Mouse (Mus musculus): Measurements from ENCODE around the gene Gm13769. TPM values are rescaled to one million over a fixed set of nuclear protein-coding genes. Genes with fewer than 3 reads are reported as not detected.
"Not testable (repeated sequence)": the region's sequence is repeated elsewhere in the genome, so short reads cannot be mapped to it uniquely, and the experiment has no call there.

Gene Gm13769
- polyA plus RNA-seq (2012; rRNA removed): not detected in 2 replicates

GRCm38 (mm10) chr2:90321900-90322299 is at the start of gene Gm13769:
Gene Gm13769, plus strand, starts transcription at chr2:90322200.
- not testable (repeated sequence) for H3K4me3 ChIP-seq (ENCODE audit: low read depth, low read length); H3K27me3 ChIP-seq (ENCODE audit: control insufficient read depth, insufficient read depth, low read length); H3K4me1 ChIP-seq (ENCODE audit: control insufficient read depth, insufficient read depth, insufficient read length, low read length); H3K27ac ChIP-seq (ENCODE audit: insufficient read depth, low read depth, low read length); H3K36me3 ChIP-seq (ENCODE audit: control insufficient read depth, insufficient read depth, low read length)
- no CpG with 5 or more reads among the region's 6 CpGs for WGBS

DNA sequence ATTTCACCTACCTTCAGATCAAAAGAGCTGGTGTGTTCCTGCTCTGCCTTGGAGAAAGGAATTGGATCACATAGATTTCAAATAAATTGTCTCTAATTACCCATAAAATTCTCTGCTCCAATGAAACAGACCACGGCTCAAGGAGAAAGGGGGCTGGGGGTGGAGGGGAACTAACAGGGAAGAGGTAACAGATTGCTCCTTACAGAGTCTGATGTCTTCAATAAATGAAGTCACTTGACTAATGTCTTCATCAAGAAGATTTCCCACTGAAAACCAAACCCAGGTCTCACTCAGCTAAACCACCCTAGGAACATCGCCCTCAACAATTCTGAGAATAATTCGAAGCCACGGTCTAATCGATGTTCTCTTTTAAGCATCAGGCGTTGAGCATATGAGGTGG is 29.3 kb upstream of the Gm13769 start, which contains the start of gene Olfr1272:
TSS of gene Olfr1272 (minus strand) at position 101 of the 400 bp plus-strand sequence.
- Histone ChIP-seq H3K27ac (ENCODE audit: insufficient read depth, low read depth, low read length) (no peak within 1 kb of the TSS), H3K4me3 (ENCODE audit: low read depth, low read length) (no peak within 1 kb of the TSS), H3K4me1 (ENCODE audit: control insufficient read depth, insufficient read depth, insufficient read length, low read length) (no peaks in the 10 kb centered on the region), H3K27me3 (ENCODE audit: control insufficient read depth, insufficient read depth, low read length) (no peaks in the 10 kb centered on the region), H3K36me3 (ENCODE audit: control insufficient read depth, insufficient read depth, low read length) (no peaks in the 10 kb centered on the region)
- TF ChIP-seq POLR2A (IDR thresholded peaks at IDR 0.05; ENCODE audit: low read depth, low read length) (no peak), CTCF (IDR thresholded peaks at IDR 0.05; ENCODE audit: extremely low read depth, insufficient read length, insufficient replicate concordance, low read depth, low read length) (no peak)
- 92% methylated on average over 6 of the region's 6 CpGs for WGBS

DNA sequence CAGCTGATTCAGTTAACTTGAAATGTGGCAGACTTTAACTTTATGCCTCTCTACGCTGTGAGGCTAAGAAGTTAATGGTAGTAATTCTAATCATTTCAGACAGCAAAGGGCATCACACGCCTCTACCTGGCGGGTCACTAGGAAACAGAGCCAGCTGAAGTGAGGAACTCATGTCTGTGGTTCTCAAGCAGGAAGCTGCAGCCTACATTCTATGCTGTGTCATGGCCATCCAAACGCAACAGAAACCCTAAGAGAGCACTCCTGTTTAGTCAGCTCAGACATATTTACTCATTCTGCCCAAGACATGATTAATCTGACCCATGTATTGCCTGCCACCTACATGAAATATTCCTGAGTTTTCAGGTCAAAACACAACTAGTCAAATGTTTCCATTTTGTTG is 24.7 kb downstream of the Gm13769 start:
- WGBS: no CpG with 5 or more reads among the region's 4 CpGs

GRCm38 (mm10) chr2:90351047-90351446 is 29.0 kb downstream of the Gm13769 start:
- H3K27me3 ChIP-seq (ENCODE audit: control insufficient read depth, insufficient read depth, low read length); H3K4me3 ChIP-seq (ENCODE audit: low read depth, low read length); H3K36me3 ChIP-seq (ENCODE audit: control insufficient read depth, insufficient read depth, low read length); H3K27ac ChIP-seq (ENCODE audit: insufficient read depth, low read depth, low read length); H3K4me1 ChIP-seq (ENCODE audit: control insufficient read depth, insufficient read depth, insufficient read length, low read length): not testable (repeated sequence)
- WGBS: no CpG with 5 or more reads among the region's 6 CpGs

More for the DNA sequence above, 24.7 kb downstream of the Gm13769 start:
- H3K27me3 ChIP-seq (ENCODE audit: control insufficient read depth, insufficient read depth, low read length); H3K4me3 ChIP-seq (ENCODE audit: low read depth, low read length); H3K27ac ChIP-seq (ENCODE audit: insufficient read depth, low read depth, low read length); H3K36me3 ChIP-seq (ENCODE audit: control insufficient read depth, insufficient read depth, low read length); H3K4me1 ChIP-seq (ENCODE audit: control insufficient read depth, insufficient read depth, insufficient read length, low read length): not testable (repeated sequence)

DNA sequence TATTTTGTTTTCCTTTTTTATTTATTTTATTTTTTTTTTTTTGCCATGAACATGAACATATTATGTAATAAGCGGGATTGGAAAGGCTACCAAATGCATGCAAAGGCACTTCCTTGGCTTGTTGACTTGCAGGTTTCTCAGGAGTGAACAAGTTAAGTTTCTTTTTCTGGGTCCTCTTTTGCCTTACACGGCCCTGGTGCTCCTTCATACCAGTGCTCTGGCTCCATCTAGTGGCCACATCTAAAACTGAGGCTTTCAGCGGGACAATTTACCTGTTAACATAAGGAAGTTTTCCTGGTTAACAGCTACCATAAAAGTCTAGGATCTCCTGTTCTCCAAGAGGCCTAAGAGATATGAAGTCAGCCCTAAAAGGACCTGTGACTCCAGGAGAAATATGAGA is 29.5 kb downstream of the Gm13769 start:
- H3K4me3 ChIP-seq (ENCODE audit: low read depth, low read length): not testable (repeated sequence)
- no CpG with 5 or more reads among the region's 3 CpGs for WGBS

GRCm38 (mm10) chr2:90359229-90359628 is 37.2 kb downstream of the Gm13769 start:
- no CpG with 5 or more reads among the region's 5 CpGs for WGBS
- H3K27ac ChIP-seq (ENCODE audit: insufficient read depth, low read depth, low read length); H3K4me1 ChIP-seq (ENCODE audit: control insufficient read depth, insufficient read depth, insufficient read length, low read length); H3K36me3 ChIP-seq (ENCODE audit: control insufficient read depth, insufficient read depth, low read length); H3K4me3 ChIP-seq (ENCODE audit: low read depth, low read length); H3K27me3 ChIP-seq (ENCODE audit: control insufficient read depth, insufficient read depth, low read length): not testable (repeated sequence)

More for the DNA sequence above, 29.5 kb downstream of the Gm13769 start:
- H3K36me3 ChIP-seq (ENCODE audit: control insufficient read depth, insufficient read depth, low read length); H3K4me1 ChIP-seq (ENCODE audit: control insufficient read depth, insufficient read depth, insufficient read length, low read length); H3K27me3 ChIP-seq (ENCODE audit: control insufficient read depth, insufficient read depth, low read length); H3K27ac ChIP-seq (ENCODE audit: insufficient read depth, low read depth, low read length): not testable (repeated sequence)

GRCm38 (mm10) chr2:90360199-90360598 is 38.2 kb downstream of the Gm13769 start:
- H3K36me3 ChIP-seq (ENCODE audit: control insufficient read depth, insufficient read depth, low read length); H3K27ac ChIP-seq (ENCODE audit: insufficient read depth, low read depth, low read length); H3K4me3 ChIP-seq (ENCODE audit: low read depth, low read length); H3K4me1 ChIP-seq (ENCODE audit: control insufficient read depth, insufficient read depth, insufficient read length, low read length); H3K27me3 ChIP-seq (ENCODE audit: control insufficient read depth, insufficient read depth, low read length): not testable (repeated sequence)
- WGBS: no CpG with 5 or more reads among the region's 4 CpGs

Other genes with a start within 250 kb of the Gm13769 start
- not detected in 2 replicates for gene Olfr1269, start 200.8 kb upstream of the Gm13769 start, polyA plus RNA-seq (2012; rRNA removed)
- not detected in 2 replicates for gene Olfr32, start 179.9 kb upstream of the Gm13769 start, polyA plus RNA-seq (2012; rRNA removed)
- gene Olfr1270, start 169.1 kb upstream of the Gm13769 start, polyA plus RNA-seq (2012; rRNA removed): not detected in 2 replicates
- gene Olfr1506, start 97.7 kb upstream of the Gm13769 start, polyA plus RNA-seq (2012; rRNA removed): not detected in 2 replicates
- gene Olfr142, start 64.6 kb upstream of the Gm13769 start, polyA plus RNA-seq (2012; rRNA removed): not detected in 2 replicates
- gene Olfr1271, start 51.2 kb upstream of the Gm13769 start, polyA plus RNA-seq (2012; rRNA removed): not detected in 2 replicates
- gene Olfr1272, start 29.4 kb upstream of the Gm13769 start, polyA plus RNA-seq (2012; rRNA removed): not detected in 2 replicates
- not detected in 2 replicates for gene Olfr1274-ps, start 76.5 kb downstream of the Gm13769 start, polyA plus RNA-seq (2012; rRNA removed)

All from small intestine, adult 2 months (tissue).